Mouse (Mus musculus): ENCODE measurements around the gene Col4a4.

Gene Col4a4

GRCm38 (mm10) chr1:82577915-82578314 lies 8.7 kb downstream of the Col4a4 start:
- DNase-seq (ENCODE audit: low read depth, low spot score) = no peak

GRCm38 (mm10) chr1:82577339-82577738 lies 9.3 kb downstream of the Col4a4 start:
- DNase-seq (ENCODE audit: low read depth, low spot score) = no peak

DNA sequence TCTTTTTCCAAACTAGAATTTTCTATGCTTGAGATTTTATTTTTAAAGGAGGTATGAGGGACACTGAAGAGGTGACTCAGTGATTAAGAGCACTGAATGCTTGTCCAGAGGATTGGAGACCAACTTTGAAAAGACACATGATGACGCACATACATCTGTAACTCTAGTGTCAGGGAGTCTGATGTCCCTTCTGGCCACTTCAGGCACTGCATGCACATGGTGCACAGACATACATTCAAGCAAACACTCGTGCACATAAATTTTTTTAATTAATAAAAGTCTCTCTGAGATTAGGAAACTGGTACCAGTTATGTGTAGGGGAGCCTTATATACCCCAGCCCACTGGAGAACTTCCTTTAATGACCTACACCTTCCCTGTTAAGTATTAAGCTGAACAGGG lies 10.5 kb downstream of the Col4a4 start:
- DNase-seq (ENCODE audit: low read depth, low spot score) = no peak

DNA sequence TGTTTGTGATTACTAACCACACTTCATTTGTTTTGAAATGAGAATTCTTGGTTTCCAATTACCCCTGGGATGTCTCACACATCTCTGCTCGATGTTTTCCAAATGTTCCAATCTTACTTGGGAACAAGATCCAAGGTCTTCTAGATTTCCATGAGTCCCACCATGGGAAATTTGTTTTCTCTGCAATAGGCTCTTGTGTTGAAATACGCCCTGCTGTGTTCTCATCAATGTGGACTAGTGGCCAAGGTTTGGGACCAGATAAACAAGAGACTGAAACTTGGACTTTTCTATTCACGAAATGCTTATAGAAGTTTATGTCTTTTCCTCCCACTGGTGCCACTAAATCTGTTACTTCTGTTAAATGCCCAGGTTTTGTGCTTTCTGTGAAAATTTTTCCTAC lies 11.0 kb downstream of the Col4a4 start:
- DNase-seq (ENCODE audit: low read depth, low spot score) = no peak

DNA sequence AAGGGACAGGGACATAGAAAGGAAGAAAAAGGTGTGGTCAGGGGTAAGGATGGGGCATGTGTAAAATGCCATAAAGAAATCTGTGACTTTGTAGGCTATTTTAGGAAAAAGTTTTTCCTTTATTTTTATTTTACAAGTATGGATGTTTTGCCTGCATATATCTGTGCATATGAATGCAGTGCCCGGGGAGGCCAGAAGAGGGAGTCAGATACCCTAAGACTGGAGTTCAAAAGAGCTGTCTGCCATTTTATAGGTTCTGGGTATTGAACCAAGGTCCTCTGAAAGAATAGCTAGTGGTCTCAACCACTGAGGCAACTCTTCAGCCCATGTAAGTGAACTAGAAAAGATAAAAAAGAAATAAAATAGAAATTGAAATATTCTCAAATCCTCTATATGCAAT lies 14.9 kb downstream of the Col4a4 start:
- DNase-seq (ENCODE audit: low read depth, low spot score) = no peak

DNA sequence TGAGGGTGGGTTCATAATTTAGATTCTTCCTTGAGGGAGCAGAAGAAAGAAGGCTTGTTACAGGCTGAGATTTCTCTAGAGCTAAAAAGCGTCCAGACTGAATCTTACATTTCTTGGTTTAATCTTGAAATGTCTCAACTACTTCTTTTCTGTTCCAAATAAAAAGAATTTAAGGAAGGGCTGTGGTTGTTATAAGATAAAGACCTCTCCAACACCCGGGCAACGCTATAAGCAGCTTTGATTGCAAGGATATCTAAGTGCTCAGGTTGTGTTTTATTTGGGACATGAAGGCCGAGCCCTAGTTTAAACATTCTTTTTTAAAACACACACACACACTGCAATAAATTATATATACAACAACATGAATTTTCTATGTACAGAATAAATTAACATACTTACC lies 17.2 kb downstream of the Col4a4 start:
- DNase-seq (ENCODE audit: low read depth, low spot score) = no peak

DNA sequence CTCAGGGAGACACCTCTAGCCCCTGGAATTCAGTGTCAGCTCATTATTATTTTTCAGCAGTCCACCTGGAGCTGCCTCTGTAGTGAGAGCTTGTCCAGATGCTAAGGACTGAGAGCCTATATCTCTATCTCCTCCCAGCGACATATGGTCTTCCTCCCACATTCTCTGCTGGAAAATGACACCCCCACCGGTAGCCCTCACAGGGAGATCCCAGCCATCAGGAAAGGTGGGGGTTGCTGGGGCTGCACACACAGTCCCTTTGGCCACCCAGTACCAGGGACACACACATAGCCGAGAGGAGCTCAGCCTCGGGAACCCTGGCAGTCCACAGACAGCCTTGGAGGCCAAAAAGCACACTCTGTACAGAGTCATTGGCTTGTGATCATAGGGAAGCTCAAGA lies 26.4 kb downstream of the Col4a4 start:
- no peak for DNase-seq (ENCODE audit: low read depth, low spot score)

- no peak for DNase-seq (ENCODE audit: low read depth, low spot score)
These were observed 31.8 kb downstream of the Col4a4 start for GRCm38 (mm10) chr1:82554889-82555288.

- DNase-seq (ENCODE audit: low read depth, low spot score) = peak; percentile 70
These were observed 32.2 kb downstream of the Col4a4 start for GRCm38 (mm10) chr1:82554443-82554850.

GRCm38 (mm10) chr1:82545199-82545960 lies 41.3 kb downstream of the Col4a4 start:
- no peak for DNase-seq (ENCODE audit: low read depth, low spot score)

GRCm38 (mm10) chr1:82544419-82545185 lies 42.0 kb downstream of the Col4a4 start:
- peak; percentile 30 for DNase-seq (ENCODE audit: low read depth, low spot score)

- no peak for DNase-seq (ENCODE audit: low read depth, low spot score)
These were observed 42.7 kb downstream of the Col4a4 start for GRCm38 (mm10) chr1:82543934-82544333.

DNA sequence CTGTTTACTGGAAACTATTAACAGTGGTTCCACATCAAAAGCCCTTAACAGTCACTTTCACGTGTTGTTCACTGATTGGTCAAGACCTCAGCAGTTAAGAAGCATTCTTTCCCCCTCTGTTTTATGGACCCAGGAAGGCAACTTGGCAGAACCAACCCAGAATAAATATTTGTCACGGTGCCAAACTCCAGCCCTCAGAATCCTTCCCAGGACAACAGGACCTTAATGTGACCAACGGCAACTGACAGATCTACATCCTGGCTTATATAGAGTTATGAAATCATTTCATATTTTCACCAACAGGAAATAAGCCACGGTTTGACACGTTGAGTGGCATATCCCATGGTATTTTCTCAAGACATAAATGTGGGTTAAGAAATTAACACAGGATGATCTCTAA lies 46.6 kb downstream of the Col4a4 start:
- no peak for DNase-seq (ENCODE audit: low read depth, low spot score)

DNA sequence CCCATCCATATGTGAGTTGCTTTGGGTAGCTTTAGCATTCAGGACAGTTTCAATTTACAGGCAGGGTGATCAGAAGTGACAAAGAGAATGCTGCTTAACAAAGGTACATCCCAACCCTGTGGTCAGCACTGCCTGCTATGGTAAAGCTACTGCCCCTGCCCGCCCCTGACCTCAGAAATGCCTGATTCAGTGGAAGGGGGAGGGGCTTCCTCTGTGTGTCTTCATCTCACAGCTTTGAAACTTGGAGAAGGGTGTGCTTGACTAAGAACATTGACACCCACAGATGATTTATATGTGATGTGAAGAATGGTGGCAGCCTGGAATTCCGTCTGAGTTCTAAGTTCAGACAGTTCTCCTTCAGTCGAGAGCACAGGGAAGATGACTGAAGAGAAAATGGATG lies 48.8 kb downstream of the Col4a4 start:
- peak; percentile 54 for DNase-seq (ENCODE audit: low read depth, low spot score)

- DNase-seq (ENCODE audit: low read depth, low spot score) = no peak
These were observed 50.0 kb downstream of the Col4a4 start for GRCm38 (mm10) chr1:82536515-82537174.

GRCm38 (mm10) chr1:82527931-82528330 lies 58.7 kb downstream of the Col4a4 start:
- no peak for DNase-seq (ENCODE audit: low read depth, low spot score)

DNA sequence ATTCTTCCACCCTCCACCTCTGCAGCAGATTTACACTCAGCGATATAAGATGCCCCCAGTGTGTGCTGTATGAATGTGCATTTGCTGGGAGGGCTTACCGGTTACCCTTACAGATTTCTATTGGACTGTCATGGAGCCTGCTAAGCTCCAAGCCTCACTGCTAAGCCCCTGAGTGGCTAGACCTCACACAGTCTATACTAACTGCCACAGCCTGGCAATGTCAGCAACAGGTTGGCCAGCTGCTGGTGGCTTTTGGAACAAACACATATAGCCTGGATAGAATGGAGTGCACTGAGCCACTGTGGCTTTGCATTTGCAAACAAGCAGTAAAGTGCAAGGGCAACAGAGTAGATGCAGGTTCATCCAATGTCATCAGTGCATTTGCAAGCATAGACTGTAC lies 94.7 kb downstream of the Col4a4 start:
- no peak for DNase-seq (ENCODE audit: low read depth, low spot score)

GRCm38 (mm10) chr1:82486371-82486770 lies 100.3 kb downstream of the Col4a4 start:
- no peak for DNase-seq (ENCODE audit: low read depth, low spot score)

GRCm38 (mm10) chr1:82482371-82482770 lies 104.3 kb downstream of the Col4a4 start:
- no peak for DNase-seq (ENCODE audit: low read depth, low spot score)

GRCm38 (mm10) chr1:82479696-82480487 lies 106.8 kb downstream of the Col4a4 start:
- DNase-seq (ENCODE audit: low read depth, low spot score) = no peak

DNA sequence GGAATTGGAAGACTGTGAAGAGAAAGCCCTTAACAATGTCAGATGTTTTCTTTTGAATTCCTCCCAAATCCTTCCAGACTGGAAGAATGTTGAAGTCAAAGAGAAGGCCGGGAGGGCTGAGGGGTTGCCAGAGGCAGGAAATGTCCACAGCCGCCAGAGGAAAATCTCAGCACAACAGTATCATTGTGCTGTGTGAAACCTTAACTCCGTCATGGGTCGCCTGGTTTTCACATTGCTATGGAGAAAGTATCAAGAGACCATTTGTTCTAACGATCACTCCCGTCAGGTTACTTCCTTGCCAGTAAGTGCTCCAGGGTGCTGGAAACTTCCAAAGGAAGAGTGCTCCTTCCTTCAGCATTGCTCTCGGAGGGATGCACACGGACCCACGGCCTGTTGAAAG lies 109.9 kb downstream of the Col4a4 start:
- peak; percentile 87 for DNase-seq (ENCODE audit: low read depth, low spot score)

DNA sequence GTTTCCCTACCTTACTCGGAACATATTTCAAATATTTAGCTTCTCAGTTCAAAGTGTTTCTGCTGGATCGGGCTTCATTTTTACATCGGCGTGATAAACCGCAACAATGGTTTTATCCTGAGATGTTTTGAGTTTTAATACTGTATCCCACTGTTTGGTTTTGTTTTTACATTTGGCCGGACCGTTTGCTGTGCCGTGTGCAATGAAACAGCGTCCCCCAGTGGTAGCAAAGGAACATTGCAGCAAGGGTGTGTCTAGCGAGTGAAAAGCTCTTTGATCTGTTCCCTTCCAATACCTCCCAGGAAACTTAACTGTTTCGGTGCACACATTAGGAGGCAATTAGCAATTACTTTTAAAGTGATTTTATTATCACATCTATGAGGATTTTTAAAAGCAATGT lies 110.4 kb downstream of the Col4a4 start:
- peak; percentile 78 for DNase-seq (ENCODE audit: low read depth, low spot score)
